Mouse (Mus musculus) embryonic facial prominence, embryonic 14.5 days (tissue): ENCODE measurements around the gene Vax1. TPM values are rescaled to one million over a fixed set of nuclear protein-coding genes. Genes with fewer than 3 reads are reported as not detected.

Experiments
- ATAC-seq: fragments of 200-750 bp; cut with Nextera tagmentation; 2 replicates; pipeline ENCODE4 v1.8.0; 2017; ENCODE audit warnings: low read depth, moderate number of reproducible peaks, moderate TSS enrichment
- DNase-seq: peaks from one replicate; pipeline ENCODE4 v3.0.0-alpha.2; 2015; ENCODE audit warnings: low spot score
- H3K27ac ChIP-seq: fragments of 300-500 bp; sonication (generic); replicated peaks from 2 replicates; pipeline ENCODE4 v1.5.1; 2014; ENCODE audit warnings: low read depth, mild to moderate bottlenecking, low read length, moderate library complexity
- H3K27me3 ChIP-seq: fragments of 300-500 bp; sonication (generic); replicated peaks from 2 replicates; pipeline ENCODE4 v1.6.1; 2014; ENCODE audit warnings: low read length; ENCODE audit not compliant: control insufficient read depth, insufficient read depth
- H3K36me3 ChIP-seq: fragments of 300-500 bp; sonication (generic); 2 replicates; pipeline ENCODE4 v1.6.1; 2014; ENCODE audit warnings: low read length, mixed read lengths; ENCODE audit not compliant: control insufficient read depth, insufficient read depth
- H3K4me1 ChIP-seq: fragments of 300-500 bp; sonication (generic); 2 replicates; pipeline ENCODE4 v1.6.1; 2014; ENCODE audit warnings: antibody characterized with exemption, low read length; ENCODE audit not compliant: control insufficient read depth, insufficient read depth
- H3K4me2 ChIP-seq: fragments of 300-500 bp; sonication (generic); 2 replicates; pipeline ENCODE4 v1.6.1; 2014; ENCODE audit warnings: low read depth, mild to moderate bottlenecking, low read length, moderate library complexity, mixed read lengths
- H3K4me3 ChIP-seq: fragments of 300-500 bp; sonication (generic); 2 replicates; pipeline ENCODE4 v1.5.1; 2014; ENCODE audit warnings: low read depth, mild to moderate bottlenecking, low read length
- H3K9ac ChIP-seq: fragments of 300-500 bp; sonication (generic); 2 replicates; pipeline ENCODE4 v1.6.1; 2014; ENCODE audit warnings: low read depth, mild to moderate bottlenecking, low read length, moderate library complexity, mixed read lengths
- H3K9me3 ChIP-seq: fragments of 300-500 bp; sonication (generic); 2 replicates; pipeline ENCODE4 v1.6.1; 2016; ENCODE audit warnings: low read length; ENCODE audit not compliant: control insufficient read depth
- WGBS: fragments of 180-500 bp; shearing (Covaris S2); extraction: QIAGEN DNeasy Blood & Tissue Kit; methylation state at CpG from one replicate; pipeline ENCODE4 v1.1.7; 2014; 5-methylcytosine and 5-hydroxymethylcytosine counted together
- polyA plus RNA-seq: library from polyadenylated mRNA; unstranded; fragments of >200 nt; fragmentation: Nextera tagmentation; extraction: Ambion mirVana; gene quantifications from 2 replicates; pipeline ENCODE4 v1.2.1, GENCODE M21; 2014

The Vax1 gene
- polyA plus RNA-seq, 1 experiment from 2014 or later, result not detected

- no peak overlapping the region for H3K9ac ChIP-seq
- H3K36me3 ChIP-seq, result no peaks in the 10 kb centered on the region
- peaks cover under 1% of the 10 kb centered on the region; the same call in 1 of the 2 replicates for H3K9me3 ChIP-seq
- DNase-seq, result no peak
- H3K27ac ChIP-seq, result no peak overlapping the region
- no peak for ATAC-seq
- H3K4me3 ChIP-seq, result peak overlapping the region; percentile 24
- H3K27me3 ChIP-seq, result peaks cover 84% of the 10 kb centered on the region
- peak overlapping the region; percentile 40 for H3K4me2 ChIP-seq
- WGBS, result under 1% methylated on average over 44 of the region's 50 CpGs
- peaks cover 4% of the 10 kb centered on the region; the same call in 1 of the 2 replicates for H3K4me1 ChIP-seq
Measured at GRCm38 (mm10) chr19:59193986-59194820, 24.3 kb upstream of the Vax1 start.

GRCm38 (mm10) chr19:59193456-59193855 lies 23.6 kb upstream of the Vax1 start:
- Histone ChIP-seq H3K9me3 (no peaks in the 10 kb centered on the region), H3K4me2 (peak overlapping the region; percentile 40), H3K9ac (no peak overlapping the region), H3K36me3 (no peaks in the 10 kb centered on the region), H3K27ac (no peak overlapping the region), H3K4me1 (peaks cover 4% of the 10 kb centered on the region; the same call in 1 of the 2 replicates), H3K4me3 (peak overlapping the region; percentile 24), H3K27me3 (peaks cover 91% of the 10 kb centered on the region)
- WGBS, result under 1% methylated on average over 10 of the region's 10 CpGs
- ATAC-seq, result no peak
- DNase-seq, result no peak

- Histone ChIP-seq H3K4me1 (peaks cover 4% of the 10 kb centered on the region; the same call in 1 of the 2 replicates), H3K36me3 (no peaks in the 10 kb centered on the region), H3K27me3 (peaks cover 96% of the 10 kb centered on the region), H3K4me3 (no peak overlapping the region), H3K9me3 (no peaks in the 10 kb centered on the region), H3K27ac (no peak overlapping the region), H3K9ac (no peak overlapping the region), H3K4me2 (no peak overlapping the region)
- DNase-seq (no peak), ATAC-seq (no peak)
- 6% methylated on average over 2 of the region's 2 CpGs for WGBS
Measured at GRCm38 (mm10) chr19:59192491-59192890, 22.6 kb upstream of the Vax1 start.

GRCm38 (mm10) chr19:59191123-59191505 lies 21.3 kb upstream of the Vax1 start:
- DNase-seq, result no peak
- H3K9ac ChIP-seq, result no peak overlapping the region
- no peak overlapping the region for H3K4me2 ChIP-seq
- H3K27me3 ChIP-seq, result peaks cover 89% of the 10 kb centered on the region
- peaks cover 4% of the 10 kb centered on the region; the same call in 1 of the 2 replicates for H3K4me1 ChIP-seq
- H3K9me3 ChIP-seq, result no peaks in the 10 kb centered on the region
- no peak overlapping the region for H3K27ac ChIP-seq
- no peak for ATAC-seq
- 8% methylated on average over 4 of the region's 4 CpGs for WGBS
- H3K36me3 ChIP-seq, result no peaks in the 10 kb centered on the region
- H3K4me3 ChIP-seq, result no peak overlapping the region

GRCm38 (mm10) chr19:59190431-59191122 lies 20.7 kb upstream of the Vax1 start:
- WGBS, result 2% methylated on average over 8 of the region's 8 CpGs
- H3K4me3 ChIP-seq, result no peak overlapping the region
- peaks cover 88% of the 10 kb centered on the region for H3K27me3 ChIP-seq
- H3K9ac ChIP-seq, result no peak overlapping the region
- H3K27ac ChIP-seq, result no peak overlapping the region
- H3K4me1 ChIP-seq, result peaks cover 4% of the 10 kb centered on the region; the same call in 1 of the 2 replicates
- DNase-seq, result no peak
- no peaks in the 10 kb centered on the region for H3K9me3 ChIP-seq
- H3K4me2 ChIP-seq, result no peak overlapping the region
- no peak for ATAC-seq
- no peaks in the 10 kb centered on the region for H3K36me3 ChIP-seq

GRCm38 (mm10) chr19:59188981-59189380 lies 19.1 kb upstream of the Vax1 start:
- no peak overlapping the region for H3K4me3 ChIP-seq
- H3K36me3 ChIP-seq, result no peaks in the 10 kb centered on the region
- no peak for ATAC-seq
- no peak overlapping the region for H3K4me2 ChIP-seq
- H3K9me3 ChIP-seq, result no peaks in the 10 kb centered on the region
- no peak overlapping the region for H3K9ac ChIP-seq
- peaks cover 3% of the 10 kb centered on the region; the same call in 1 of the 2 replicates for H3K4me1 ChIP-seq
- no peak overlapping the region for H3K27ac ChIP-seq
- DNase-seq, result no peak
- WGBS, result 10% methylated on average over 4 of the region's 4 CpGs
- H3K27me3 ChIP-seq, result peaks cover 85% of the 10 kb centered on the region

- ATAC-seq (no peak), DNase-seq (no peak)
- Histone ChIP-seq H3K4me2 (no peak overlapping the region), H3K27me3 (peaks cover 55% of the 10 kb centered on the region), H3K27ac (no peak overlapping the region), H3K9ac (no peak overlapping the region), H3K4me1 (no peaks in the 10 kb centered on the region), H3K9me3 (no peaks in the 10 kb centered on the region), H3K4me3 (no peak overlapping the region), H3K36me3 (no peaks in the 10 kb centered on the region)
- 38% methylated on average over 3 of the region's 3 CpGs for WGBS
Measured at GRCm38 (mm10) chr19:59184000-59184399, 14.1 kb upstream of the Vax1 start.

GRCm38 (mm10) chr19:59173341-59174015 lies 3.6 kb upstream of the Vax1 start:
- Histone ChIP-seq H3K9ac (no peak overlapping the region), H3K4me2 (no peak overlapping the region), H3K4me1 (no peaks in the 10 kb centered on the region), H3K27ac (no peak overlapping the region), H3K9me3 (no peaks in the 10 kb centered on the region), H3K27me3 (peaks cover 91% of the 10 kb centered on the region), H3K4me3 (no peak overlapping the region), H3K36me3 (no peaks in the 10 kb centered on the region)
- 7% methylated on average over 6 of the region's 6 CpGs for WGBS
- no peak for DNase-seq
- ATAC-seq, result no peak
